Mouse (Mus musculus) right cerebral cortex, postnatal 10 days (tissue): ENCODE measurements around the gene Bola1.

ENCODE experiments used
- DNase-seq, 2 experiments: peaks; one replicate each; pipeline ENCODE4 v3.0.0; 2021; ENCODE audit warnings: low spot score in 2 of 2

The Bola1 gene

DNA sequence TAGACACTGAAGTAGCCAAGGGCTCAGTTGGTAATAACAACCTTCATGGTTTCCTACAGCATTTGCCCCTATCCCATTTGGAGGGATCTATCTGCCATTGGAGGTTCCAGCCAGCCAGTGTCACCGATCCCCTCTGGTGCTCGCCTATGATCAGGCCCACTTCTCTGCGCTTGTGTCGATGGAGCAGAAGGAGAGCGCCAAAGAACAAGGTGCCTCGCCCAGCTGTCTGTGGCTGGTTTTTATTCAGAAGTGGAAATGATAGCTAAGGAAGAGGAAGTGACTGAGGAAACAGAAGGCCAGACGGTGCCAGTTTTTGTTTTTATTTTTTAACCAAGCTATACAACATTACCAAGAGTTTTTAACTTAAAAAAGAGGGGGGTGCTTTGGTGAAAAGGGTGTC is 67.7 kb downstream of the Bola1 start:
- DNase-seq: no peak

GRCm38 (mm10) chr3:96147950-96148349 is 71.6 kb downstream of the Bola1 start:
- peak; percentile 66 to 75 for DNase-seq
